Mouse (Mus musculus): ENCODE measurements around the gene Ilk.

Gene Ilk

DNA sequence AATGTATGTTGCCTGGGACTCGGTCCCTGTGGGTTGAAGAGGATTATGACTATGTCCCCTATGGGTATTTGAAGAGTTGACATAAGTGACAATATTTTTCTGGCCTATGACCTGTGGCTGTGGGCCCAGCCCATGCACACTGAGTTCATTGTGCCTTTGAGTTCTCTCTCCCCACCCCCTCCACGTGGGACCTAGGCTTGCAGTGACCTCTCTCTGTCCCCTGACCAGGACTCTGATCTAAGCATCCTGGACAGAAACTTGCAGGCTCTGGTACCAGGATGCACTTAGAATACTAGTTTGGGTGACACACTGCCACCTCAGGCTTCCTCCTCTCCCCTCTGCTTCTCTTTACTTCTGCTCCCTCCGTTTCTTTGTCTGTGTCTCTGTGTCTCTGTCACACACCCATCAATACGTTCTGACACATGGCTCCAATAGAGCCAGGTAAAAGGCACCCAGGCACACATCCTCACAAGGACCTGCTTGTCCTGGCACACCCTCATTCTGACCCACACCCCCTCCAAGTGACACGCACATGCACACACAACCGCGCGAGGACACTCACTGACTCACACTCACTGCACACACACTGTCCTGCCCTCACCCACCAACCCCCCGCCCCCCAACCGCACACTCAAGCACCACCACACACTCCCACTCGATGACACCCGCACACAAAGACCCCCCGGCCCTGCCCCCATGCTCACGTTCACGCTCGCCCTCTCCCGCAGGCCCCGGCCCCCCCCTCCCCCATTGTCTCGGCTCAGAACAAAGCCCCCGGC lies 50.3 kb downstream of the Ilk start:
- peak; percentile 53 for DNase-seq (ENCODE audit: extremely low spot score)

DNA sequence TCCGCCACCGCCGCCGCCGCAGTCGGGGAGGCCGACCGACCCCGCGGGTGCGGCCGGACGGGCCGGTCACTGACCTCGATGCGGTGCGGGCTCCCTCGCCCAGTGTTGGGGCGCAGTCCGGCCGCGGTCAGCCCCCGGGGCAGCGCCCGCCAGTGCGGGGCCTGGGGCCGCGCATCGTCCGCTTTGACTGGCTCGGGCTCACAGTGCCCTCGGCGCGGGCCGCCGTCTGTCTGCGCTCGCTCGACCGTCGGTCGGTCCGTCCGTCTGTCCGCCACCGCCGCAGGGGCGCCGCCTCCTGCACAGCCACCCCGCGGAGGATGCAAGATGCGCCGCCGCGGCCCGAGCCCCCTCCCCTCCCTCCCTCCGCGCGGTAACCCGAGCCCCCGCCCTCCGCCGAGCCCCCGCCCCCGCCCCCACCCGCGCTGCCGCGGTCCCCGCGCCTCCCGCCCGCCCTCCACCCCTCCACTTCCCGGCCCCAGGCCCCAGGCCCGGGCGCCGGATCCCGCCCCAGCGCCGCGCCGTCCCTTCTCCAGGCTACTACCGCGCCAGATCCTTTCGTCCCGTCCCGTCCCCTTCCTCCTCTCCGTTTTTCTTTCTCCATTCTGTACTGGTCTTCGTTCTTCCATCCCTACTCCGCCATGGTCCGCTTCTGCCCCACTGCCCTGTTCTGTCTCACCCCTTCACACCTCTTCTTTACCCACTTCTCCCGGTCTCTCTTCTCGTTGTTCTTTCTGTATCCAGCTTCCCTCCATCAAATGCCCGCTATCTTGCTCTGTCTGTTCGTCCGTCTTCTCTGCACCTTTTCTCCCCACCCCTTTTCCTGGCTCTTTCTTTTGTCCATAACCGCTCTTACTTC lies 51.1 kb downstream of the Ilk start, which contains the start of gene Dchs1:
Gene Dchs1 (minus strand): TSS at position 370 of the 856 bp plus-strand sequence.
- DNase-seq (ENCODE audit: extremely low spot score), result peak; percentile 64

DNA sequence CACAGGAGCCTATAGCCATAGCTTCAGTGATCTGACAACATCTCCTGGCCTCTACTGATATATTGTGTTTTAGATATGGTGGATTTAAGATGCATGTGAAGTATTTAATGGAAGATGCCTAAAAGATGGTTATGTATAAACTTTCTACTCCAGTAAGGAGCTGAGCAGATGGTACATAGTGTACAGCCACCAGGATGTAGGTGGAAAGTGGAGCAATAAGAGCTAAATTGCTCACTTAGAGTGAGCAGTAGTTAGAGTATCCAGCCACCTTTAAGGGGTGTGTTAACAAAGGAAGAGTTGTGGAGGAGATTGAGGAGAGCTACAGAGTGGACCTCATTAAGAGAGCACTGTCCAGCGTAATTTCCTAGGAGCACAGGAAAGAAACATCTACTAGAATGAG lies 54.8 kb downstream of the Ilk start:
- no peak for DNase-seq (ENCODE audit: extremely low spot score)
